Mouse (Mus musculus): ENCODE measurements around the gene Orc5. TPM values are rescaled to one million over a fixed set of nuclear protein-coding genes. Genes with fewer than 3 reads are reported as not detected.

Gene Orc5
- 10 to 100 TPM; 19.7 to 20.8 TPM for total RNA-seq (2021)

DNA sequence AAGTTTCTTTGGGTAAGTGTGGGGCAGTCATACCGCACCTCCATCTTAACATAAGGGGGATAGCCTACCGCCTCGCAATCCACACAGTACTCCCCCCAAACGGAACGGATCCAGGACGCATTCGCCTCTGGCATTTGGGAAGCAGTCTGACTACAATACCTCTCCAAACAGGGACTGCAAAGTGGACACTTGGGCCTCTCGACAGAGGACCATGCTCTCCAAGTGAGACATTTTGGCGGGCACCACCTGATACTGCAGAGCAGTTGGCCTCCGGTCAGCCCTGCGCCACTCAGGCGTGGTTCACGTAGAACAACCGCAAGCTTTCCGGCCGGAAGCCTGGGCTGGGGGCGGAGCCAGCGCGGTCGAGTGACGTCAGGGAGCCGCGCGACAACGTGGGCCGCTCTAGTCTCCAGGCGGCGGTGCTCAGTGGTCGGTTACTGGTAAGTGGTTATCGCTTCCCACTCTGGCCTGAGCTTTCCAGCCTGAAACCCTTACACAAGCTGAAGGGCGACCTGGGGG, at the start of gene Orc5:
Gene Orc5 (minus strand): TSS at position 397 of the 519 bp plus-strand sequence.
- DNase-seq = peak; percentile 89 to 91

DNA sequence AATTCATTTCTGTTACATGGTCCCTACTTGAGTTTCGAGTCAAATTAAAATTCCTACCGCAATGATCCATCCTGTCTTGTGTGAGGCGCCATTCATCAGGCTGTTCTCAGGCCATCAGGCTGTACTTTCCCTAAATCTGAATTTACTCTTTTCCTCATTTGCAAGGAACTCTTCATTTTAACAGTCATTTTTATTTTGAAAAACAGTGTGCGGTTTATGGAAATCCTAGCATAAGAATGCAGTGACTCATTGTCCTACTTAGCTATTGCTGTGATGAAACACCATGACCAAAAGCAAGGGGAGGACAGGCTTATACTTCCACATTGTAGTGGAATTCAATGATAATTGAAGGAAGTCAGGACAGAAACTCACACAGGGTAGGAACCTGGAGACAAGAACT, 46.8 kb upstream of the Orc5 start:
- no peak for DNase-seq

DNA sequence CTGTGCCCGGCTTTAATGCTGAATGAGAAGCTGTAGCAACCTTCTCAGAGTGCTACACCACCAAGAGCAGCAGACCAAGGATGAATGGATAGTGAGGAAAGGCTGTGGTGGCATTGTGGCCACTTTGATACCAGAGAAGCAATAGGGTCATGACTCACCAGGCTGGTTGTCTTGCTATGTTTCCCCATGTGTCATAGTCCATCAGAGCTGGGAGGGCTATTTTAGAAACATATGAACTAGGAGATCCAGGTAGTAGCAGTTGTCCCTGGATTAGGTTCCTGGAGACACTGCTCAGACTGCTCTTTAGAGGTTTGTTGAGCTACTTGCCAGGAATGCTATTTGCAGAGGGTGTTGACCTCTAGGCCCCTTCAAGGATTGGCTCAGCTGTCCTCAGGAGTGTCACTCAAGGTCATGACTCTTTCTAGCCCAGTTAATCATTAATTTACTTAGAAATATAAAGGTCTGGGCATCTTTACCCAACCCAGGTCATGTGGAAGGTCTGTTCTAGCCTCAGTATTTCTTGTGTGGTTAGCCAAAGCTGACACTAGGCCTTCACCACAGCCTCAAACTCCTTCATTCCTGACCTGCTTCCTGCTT, 39.2 kb upstream of the Orc5 start:
- DNase-seq = no peak

GRCm38 (mm10) chr5:22587492-22587891, 37.3 kb upstream of the Orc5 start:
- DNase-seq = no peak

DNA sequence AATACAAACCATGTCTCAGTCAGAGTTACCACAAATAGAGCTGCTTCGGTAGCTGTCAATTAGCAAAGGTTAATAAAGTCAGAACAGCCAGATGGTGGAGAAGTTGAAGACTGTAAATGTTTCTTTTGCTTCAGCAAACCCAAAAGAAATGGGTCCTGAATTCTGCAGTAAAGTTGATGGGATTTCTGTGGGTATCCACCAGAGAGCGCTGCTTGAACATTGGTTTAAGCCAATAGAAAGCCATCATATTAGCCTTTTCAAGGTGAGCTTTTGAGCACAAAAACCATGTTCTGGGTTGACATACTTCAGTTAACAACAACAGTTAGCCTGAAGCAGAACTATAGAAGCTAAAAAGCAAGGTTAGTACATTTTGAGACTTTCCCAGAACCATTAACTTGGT, 34.3 kb upstream of the Orc5 start:
- no peak for DNase-seq

GRCm38 (mm10) chr5:22578011-22578410, 27.8 kb upstream of the Orc5 start:
- DNase-seq = no peak

GRCm38 (mm10) chr5:22574751-22575150, 24.5 kb upstream of the Orc5 start:
- no peak for DNase-seq

- no peak for DNase-seq
Observed at GRCm38 (mm10) chr5:22574161-22574560, 23.9 kb upstream of the Orc5 start.

GRCm38 (mm10) chr5:22573696-22574095, 23.5 kb upstream of the Orc5 start:
- DNase-seq = no peak

GRCm38 (mm10) chr5:22572881-22573280, 22.7 kb upstream of the Orc5 start:
- no peak for DNase-seq

- no peak for DNase-seq
Observed at GRCm38 (mm10) chr5:22572456-22572855, 22.2 kb upstream of the Orc5 start.

DNA sequence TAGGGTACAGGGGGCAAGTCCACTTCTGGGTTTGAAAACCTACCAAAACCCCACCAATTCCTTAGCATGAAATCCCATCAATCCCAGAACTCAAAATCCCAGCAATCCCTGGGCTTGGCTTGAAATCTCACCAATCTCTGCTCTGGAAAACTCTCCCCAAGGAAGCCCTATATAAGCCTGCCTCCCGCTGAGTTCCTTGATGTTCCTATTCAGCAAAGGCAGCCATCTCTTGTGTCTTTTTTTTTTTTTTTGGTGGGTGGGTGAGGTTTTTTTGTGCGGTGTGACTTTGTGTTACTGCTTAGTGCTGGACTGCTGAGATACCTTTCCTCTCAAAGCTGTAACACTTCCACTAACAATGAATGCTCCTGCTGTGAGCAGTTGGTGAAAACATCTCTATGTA, 15.5 kb upstream of the Orc5 start:
- DNase-seq = no peak

DNA sequence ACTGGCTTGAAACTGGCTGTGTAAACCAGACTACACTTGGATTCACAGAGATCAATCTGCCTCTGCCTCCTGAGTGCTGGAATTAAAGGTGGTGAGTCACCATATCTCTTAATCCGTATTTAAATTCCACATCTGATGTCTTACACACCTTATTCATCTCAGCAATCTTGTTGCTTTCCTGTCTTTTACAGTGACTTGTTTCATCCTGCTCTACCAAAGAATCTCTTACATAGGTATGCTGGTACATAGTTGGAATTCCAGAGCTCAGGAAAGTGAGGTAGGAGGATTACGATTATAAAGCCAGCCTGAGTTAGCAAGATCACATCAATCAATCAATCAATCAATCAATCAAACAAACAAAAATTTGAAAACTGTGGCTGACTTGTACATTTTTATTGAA, 9.6 kb upstream of the Orc5 start:
- no peak for DNase-seq

DNA sequence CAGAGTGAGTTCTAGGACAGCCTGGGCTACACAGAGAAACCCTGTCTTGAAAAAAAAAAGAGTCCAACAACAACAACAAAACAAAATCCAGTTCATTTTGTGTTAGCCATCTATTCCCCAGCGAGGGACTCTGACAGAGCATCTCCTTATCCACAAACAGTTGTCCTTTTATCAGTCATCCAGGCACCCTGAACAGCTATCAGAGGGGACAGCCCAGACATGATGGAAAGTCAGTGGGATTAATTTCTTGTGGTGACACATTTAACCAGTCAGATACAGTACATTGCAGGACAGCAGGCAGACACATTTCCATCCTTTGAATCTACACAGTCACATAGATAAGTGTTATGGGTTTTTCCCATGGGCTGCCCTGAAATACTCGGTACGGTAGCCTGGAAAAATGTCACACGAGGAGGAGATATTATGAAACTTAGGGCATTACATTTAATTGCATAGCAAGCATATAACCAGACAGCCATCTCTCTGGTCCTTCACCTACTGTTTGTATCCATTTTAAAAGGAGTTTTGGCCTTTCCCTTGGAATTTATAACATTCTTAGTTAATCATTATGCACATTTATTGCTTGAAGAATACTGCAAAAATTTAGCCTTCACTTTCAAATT, 7.4 kb upstream of the Orc5 start:
- DNase-seq = no peak

DNA sequence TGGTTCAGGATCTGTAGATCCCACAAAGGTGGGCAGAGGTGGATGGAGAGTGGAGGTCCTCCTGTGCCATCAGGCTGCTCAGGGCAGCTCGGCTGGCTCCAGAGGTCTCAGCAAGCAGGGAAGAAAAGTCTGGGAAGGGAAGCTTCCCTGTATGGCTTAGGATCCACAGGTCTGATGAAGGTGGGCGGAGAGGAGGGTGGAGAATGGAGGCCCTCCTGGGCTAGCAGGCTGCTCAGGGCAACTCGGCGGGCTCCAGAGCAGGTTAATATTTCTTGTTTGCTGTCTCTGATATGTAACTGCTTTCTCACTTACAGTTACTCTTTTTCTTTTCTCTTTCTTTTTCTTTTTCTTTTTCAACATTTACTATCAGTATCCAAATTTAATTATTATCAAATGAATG, 6.5 kb upstream of the Orc5 start:
- DNase-seq = no peak

DNA sequence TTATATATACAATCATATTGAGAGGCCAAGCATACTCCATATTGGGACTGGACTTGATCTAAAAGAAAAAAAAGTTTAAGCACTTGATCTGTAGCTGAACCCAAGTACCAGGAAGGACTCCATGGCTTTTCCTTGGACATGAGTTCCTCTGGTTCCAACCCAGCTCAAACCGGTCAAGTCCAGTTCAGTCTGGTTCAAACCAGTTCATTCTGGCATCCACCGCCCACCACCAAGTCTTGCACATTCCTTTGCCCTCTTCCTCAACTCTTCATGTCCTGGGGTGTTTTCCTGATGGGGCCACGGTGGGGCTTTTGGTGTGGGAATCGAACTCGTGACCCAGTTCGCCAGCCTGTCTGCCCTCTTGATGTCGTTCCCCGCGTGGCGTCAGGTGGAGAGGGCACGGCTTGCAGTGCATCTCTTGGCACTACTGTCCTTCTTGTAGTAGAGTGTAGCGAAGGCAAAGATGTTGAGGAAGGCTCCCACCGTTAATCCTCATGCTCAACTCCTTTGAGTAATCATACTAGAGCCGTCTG, 2.1 kb upstream of the Orc5 start:
- no peak for DNase-seq

GRCm38 (mm10) chr5:22549366-22550032, 730 bp downstream of the Orc5 start:
- DNase-seq = no peak

DNA sequence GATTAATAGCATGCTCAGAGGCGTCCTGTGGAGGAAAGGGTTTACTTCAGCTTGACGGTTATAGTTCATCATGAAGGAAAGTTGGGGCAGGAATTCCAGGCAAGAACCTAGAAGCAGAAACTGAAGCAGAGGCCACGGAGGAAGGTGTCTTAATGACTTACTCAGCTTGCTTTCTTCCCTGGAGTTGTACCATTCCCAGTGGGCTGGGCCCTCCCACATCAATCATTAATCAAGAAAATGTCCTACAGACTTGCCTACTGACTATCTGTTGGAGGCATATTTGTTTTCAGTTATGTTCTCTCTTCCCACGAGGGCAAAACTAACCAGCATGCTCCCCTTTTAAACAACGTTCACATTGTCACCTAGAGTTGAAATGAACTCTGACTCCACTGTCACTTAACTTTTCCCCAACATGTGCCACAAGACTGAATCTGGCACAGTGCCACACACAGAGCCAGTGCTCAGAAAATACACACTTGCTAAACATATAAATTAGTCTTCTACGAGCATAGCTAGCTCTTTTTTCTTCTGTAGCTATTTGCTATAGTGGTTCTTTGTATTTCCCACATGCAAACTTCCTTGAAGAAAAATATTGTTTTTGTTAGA, 1.6 kb downstream of the Orc5 start:
- DNase-seq = no peak

- DNase-seq = no peak
Observed at GRCm38 (mm10) chr5:22546536-22546935, 3.7 kb downstream of the Orc5 start.

DNA sequence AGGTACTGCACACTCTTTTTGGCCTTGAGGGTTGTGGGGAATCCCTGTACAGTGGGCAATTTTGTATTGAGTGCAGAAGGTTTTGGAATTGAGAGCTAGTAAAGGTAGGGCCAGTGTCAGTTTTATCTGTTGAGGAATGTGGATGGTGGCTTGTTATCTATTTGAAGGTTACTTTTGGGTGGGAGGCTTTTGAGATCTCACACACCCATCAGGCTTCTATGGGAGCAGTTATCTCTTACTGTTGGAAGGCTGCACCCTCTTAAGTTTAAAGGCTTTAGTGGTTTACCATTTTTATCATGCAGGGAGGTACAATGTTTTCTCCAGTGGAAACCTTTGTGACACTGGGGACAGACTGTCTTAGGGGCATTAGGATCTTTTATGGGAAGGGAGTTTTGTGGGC, 4.9 kb downstream of the Orc5 start:
- no peak for DNase-seq

DNA sequence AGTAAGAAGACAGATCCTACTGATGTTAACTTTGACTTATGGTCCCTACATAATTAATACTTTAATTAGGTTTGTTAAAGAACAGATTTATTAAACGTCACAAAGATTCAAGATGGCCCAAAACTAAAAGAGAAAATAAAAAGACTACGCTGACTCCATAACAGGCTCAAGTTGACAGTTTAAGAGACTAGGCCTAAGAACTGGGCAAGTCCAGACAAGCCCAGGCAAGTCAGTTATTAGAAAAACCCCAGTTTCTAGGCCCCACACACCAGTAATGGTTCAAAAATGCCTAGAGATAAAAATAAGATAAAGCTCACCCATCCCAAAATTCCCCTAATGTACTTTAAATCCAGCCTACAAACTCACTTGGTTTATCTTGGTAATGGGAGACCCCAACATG, 7.6 kb downstream of the Orc5 start:
- no peak for DNase-seq

GRCm38 (mm10) chr5:22538996-22539600, 11.1 kb downstream of the Orc5 start:
- DNase-seq = no peak

GRCm38 (mm10) chr5:22536695-22537094, 13.5 kb downstream of the Orc5 start:
- no peak for DNase-seq

Data from layer of hippocampus, postnatal 36 days (tissue).